ENCODE assay signal across 16 mouse cellular contexts in the genomic region with DNA sequence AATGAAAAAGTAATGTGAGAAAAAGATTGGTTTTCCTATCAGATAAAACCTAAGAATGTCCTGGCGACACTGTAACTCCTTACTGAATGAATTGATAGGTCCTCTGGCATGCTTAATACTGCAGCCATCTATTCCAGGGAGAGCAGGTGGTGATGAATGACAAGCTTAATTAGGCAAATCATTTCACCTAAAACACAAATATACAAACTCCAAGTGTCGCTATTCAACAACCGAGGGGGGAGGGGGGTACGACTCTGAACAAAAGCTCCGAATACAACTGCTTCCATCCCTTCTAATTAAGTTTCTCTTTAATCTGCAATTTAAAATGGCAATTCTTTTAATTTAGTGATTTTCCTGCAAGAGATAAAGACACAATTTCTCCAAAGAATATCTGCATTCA.
"Had no signal": no experiment of that assay in that cellular context is flagged by ENCODE, and none has a peak within 500 bp of the region (broad histone marks: within the 10 kb centered on the region; RNA-seq: fewer than 3 reads in every experiment).

No protein-coding gene starts in this region.

- H3K36me3 ChIP-seq: midbrain, embryonic 15.5 days; stomach, embryonic 15.5 days had no signal

- H3K4me2 ChIP-seq: lung, embryonic 14.5 days; midbrain, embryonic 11.5 days; midbrain, embryonic 13.5 days; midbrain, embryonic 15.5 days; neural tube, embryonic 12.5 days; stomach, embryonic 15.5 days had no signal

- H3K9me3 ChIP-seq: megakaryocyte, embryonic 14.5 days; midbrain, embryonic 13.5 days; midbrain, embryonic 15.5 days; neural tube, embryonic 12.5 days; stomach, embryonic 15.5 days had no signal

- H3K9ac ChIP-seq: lung, embryonic 14.5 days; midbrain, embryonic 13.5 days; midbrain, embryonic 15.5 days; neural tube, embryonic 12.5 days; stomach, embryonic 15.5 days had no signal

- H3K27ac ChIP-seq: macrophage; midbrain, embryonic 13.5 days; midbrain, embryonic 15.5 days; neural tube, embryonic 12.5 days; stomach, embryonic 15.5 days; stomach, postnatal 0 days had no signal

- ATAC-seq: midbrain, embryonic 13.5 days had no signal

- H3K4me3 ChIP-seq: megakaryocyte, embryonic 14.5 days; midbrain, embryonic 13.5 days; midbrain, embryonic 15.5 days; neural tube, embryonic 12.5 days; stomach, embryonic 15.5 days had no signal

- H3K27me3 ChIP-seq: megakaryocyte, embryonic 14.5 days; midbrain, embryonic 13.5 days; midbrain, embryonic 15.5 days; neural tube, embryonic 12.5 days; stomach, embryonic 15.5 days had no signal

- DNase-seq: lung, adult 18-20 months; lung, embryonic 14.5 days; lung, postnatal 14 days; lung, postnatal 36 days; right cerebral cortex, postnatal 14 days; thymus, adult 2 months; thymus, postnatal 14 days; thymus, postnatal 36 days had no signal
